Mouse (Mus musculus) left cerebral cortex, postnatal 4 days (tissue): ENCODE measurements at regions not wholly inside any gene's neighbourhood (a gene's known extent, or its start where the extent isn't known, plus 50 kb on each side); places are given as distances from the start of the nearest gene placed in this dataset.

Source experiments
- DNase-seq: peaks from one replicate; pipeline ENCODE4 v3.0.0-alpha.2; 2022
- intact Hi-C: fragments of 180-260 bp; cut with DNase I; formaldehyde crosslinking; loops from one replicate; pipeline ENCODE4 v1.15.1; 2025

DNA sequence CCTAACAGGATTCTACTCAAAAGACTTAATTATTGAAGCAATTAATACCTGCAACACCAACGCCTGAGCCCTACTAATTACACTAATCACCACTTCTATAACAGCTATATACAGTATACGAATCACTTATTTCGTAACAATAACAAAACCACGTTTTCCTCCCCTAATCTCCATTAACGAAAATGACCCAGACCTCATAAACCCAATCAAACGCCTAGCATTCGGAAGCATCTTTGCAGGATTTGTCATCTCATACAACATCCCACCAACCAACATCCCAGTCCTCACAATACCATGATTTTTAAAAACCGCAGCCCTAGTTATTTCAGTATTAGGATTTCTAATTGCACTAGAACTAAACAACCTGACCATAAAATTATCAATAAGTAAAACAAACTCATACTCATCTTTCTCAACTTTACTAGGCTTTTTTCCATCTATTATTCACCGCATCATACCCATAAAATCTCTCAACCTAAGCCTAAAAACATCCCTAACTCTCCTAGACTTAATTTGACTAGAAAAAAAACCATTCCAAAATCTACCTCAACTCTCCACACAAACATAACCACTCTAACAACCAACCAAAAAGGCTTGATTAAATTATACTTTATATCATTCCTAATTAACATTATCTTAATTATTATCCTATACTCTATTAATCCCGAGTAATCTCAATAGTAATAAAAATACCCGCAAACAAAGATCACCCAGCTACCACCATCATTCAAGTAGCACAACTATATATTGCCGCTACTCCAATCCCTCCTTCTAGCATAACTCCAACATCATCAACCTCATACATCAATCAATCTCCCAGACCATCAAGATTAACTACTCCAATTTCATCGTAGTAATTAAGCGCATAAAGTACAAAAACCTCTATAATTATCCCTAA lies 830.9 kb upstream of the Tyrp1 start:
- intact Hi-C loops, result no loop called here
- DNase-seq, result no peak

DNA sequence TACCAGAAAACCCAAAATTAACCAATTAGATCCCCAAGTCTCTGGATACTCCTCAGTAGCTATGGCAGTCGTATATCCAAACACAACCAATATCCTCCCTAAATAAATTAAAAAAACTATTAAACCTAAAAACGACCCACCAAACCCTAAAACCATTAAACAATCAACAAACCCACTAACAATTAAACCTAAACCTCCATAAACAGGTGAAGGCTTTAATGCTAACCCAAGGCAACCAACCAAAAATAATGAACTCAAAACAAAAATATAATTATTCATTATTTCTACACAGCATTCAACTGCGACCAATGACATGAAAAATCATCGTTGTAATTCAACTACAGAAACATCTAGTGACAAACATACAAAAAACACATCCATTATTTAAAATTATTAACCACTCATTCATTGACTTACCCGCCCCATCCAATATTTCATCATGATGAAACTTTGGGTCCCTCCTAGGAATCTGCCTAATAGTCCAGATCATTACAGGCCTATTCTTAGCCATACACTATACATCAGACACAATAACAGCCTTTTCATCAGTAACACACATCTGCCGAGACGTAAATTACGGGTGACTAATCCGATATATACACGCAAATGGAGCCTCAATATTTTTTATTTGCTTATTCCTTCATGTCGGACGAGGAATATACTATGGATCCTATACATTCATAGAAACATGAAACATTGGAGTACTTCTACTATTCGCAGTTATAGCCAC lies 830.1 kb upstream of the Tyrp1 start:
- no peak for DNase-seq
- intact Hi-C loops, result no loop called here

GRCm38 (mm10) chr4:80004366-80004700 lies 829.6 kb upstream of the Tyrp1 start:
- intact Hi-C loops, result no loop called here
- DNase-seq, result no peak

DNA sequence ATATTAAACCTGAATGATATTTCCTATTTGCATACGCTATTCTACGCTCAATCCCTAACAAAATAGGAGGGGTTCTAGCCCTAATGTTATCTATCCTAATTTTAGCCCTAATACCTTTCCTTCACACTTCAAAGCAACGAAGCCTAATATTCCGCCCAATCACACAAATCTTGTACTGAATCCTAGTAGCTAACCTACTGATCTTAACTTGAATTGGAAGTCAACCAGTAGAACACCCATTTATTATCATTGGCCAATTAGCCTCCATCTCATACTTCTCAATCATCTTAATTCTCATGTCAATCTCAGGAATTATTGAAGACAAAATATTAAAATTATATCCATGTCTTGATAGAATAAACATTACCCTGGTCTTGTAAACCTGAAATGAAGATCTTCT lies 829.1 kb upstream of the Tyrp1 start:
- DNase-seq, result no peak
- intact Hi-C loops, result no loop called here

DNA sequence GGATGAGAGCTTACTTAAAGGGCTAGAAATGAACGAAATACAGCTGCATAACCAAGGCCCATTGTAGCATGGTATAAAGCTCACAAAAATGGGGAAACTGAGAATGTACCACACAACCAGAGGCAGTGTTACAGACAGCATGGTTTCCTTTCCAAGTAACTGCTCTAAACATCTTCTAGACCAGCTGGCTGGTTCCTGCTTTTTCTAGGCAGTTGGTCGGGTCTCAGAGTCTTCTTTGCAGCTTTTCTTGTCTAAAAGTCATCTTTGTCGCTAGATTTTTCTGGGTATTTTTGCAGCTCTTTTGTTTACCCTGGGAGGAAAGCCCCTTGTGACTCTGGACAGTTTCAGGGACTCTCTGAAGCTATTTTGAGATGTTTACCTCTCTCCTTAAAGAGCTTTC lies 806.0 kb upstream of the Tyrp1 start:
- no peak for DNase-seq
- intact Hi-C loops, result no loop called here

DNA sequence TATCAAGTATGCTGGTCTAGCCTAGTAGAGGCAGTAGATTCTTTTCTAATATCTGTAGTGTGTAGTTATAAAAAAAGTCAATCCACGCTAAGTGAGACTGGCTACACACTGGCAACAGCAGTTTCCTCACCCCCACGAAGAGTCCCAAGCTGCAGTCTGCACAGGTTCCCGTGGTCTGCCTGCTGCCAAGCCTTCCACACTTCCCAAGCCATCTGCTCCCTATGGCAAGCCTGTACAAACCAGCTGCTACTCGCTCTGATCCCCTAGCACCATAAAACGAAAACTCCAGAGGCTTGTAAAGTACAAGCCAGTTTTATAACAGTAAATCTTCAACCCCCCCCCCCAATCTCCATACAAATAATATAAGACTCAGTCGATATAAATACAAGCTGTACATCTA lies 786.0 kb upstream of the Tyrp1 start:
- intact Hi-C loops, result no loop called here

More for the DNA sequence above, 786.0 kb upstream of the Tyrp1 start:
- DNase-seq, result peak; percentile 65
